Mouse (Mus musculus): ENCODE results near the gene Rdh9. TPM values are rescaled to one million over a fixed set of nuclear protein-coding genes. Genes with fewer than 3 reads are reported as not detected.

Gene Rdh9
- total RNA-seq, 1 experiment, result 0.27 TPM

GRCm38 (mm10) chr10:127799295-127799694 lies 23.1 kb downstream of the Rdh9 start:
- H3K4me1 ChIP-seq (ENCODE audit: control insufficient read depth in 2 of 2, insufficient read depth in 2 of 2, low read length in 2 of 2, poor library complexity in 1 of 2), result no peaks in the 10 kb centered on the region
- DNase-seq (ENCODE audit: low read depth, low spot score), result no peak
- H3K9me3 ChIP-seq (ENCODE audit: control insufficient read depth, insufficient read depth, low read depth, low read length), result 0 out of 2 replicates have a peak, but pooled peaks cover 1% of the 10 kb centered on the region
- no peak overlapping the region for H3K4me3 ChIP-seq (ENCODE audit: insufficient read depth in 1 of 2, low read depth in 1 of 2, low read length in 2 of 2, poor library complexity in 1 of 2, severe bottlenecking in 1 of 2)
- no peak overlapping the region for H3K9ac ChIP-seq (ENCODE audit: insufficient read depth, low read depth, low read length, poor library complexity, severe bottlenecking)
- no peaks in the 10 kb centered on the region for H3K36me3 ChIP-seq (ENCODE audit: control insufficient read depth, insufficient read depth, low read length, poor library complexity, severe bottlenecking)
- in situ Hi-C loops (cut with MboI; ENCODE audit: low sequenced_read_pairs in 2 of 2, unreplicated experiment in 2 of 2), result no loop called here
- H3K27ac ChIP-seq (ENCODE audit: insufficient read depth, low read depth, low read length, poor library complexity, severe bottlenecking), result no peak overlapping the region
- TF ChIP-seq MAFK (IDR thresholded peaks at IDR 0.05; ENCODE audit: insufficient read depth, low read depth, low read length), result no peak
- no peak for TF ChIP-seq HCFC1 (IDR thresholded peaks at IDR 0.05; ENCODE audit: borderline replicate concordance, insufficient read depth, low read length)
- no peak for TF ChIP-seq ZNF384 (IDR thresholded peaks at IDR 0.05; ENCODE audit: low read depth, low read length)
- TF ChIP-seq ZC3H11A (IDR thresholded peaks at IDR 0.05; ENCODE audit: borderline replicate concordance, low read depth, low read length), result no peak
- TF ChIP-seq CHD2 (IDR thresholded peaks at IDR 0.05; ENCODE audit: low read depth, low read length), result no peak

- in situ Hi-C loops (cut with MboI; ENCODE audit: low sequenced_read_pairs in 2 of 2, unreplicated experiment in 2 of 2), result no loop called here
- 0 out of 2 replicates have a peak, but pooled peaks cover 1% of the 10 kb centered on the region for H3K9me3 ChIP-seq (ENCODE audit: control insufficient read depth, insufficient read depth, low read depth, low read length)
- TF ChIP-seq CHD2 (IDR thresholded peaks at IDR 0.05; ENCODE audit: low read depth, low read length), result no peak
- no peak for TF ChIP-seq ZNF384 (IDR thresholded peaks at IDR 0.05; ENCODE audit: low read depth, low read length)
- no peak for TF ChIP-seq HCFC1 (IDR thresholded peaks at IDR 0.05; ENCODE audit: borderline replicate concordance, insufficient read depth, low read length)
- no peak for TF ChIP-seq MAFK (IDR thresholded peaks at IDR 0.05; ENCODE audit: insufficient read depth, low read depth, low read length)
- no peak for TF ChIP-seq ZC3H11A (IDR thresholded peaks at IDR 0.05; ENCODE audit: borderline replicate concordance, low read depth, low read length)
Measured at GRCm38 (mm10) chr10:127800891-127801290, 24.7 kb downstream of the Rdh9 start, which contains the start of gene Rdh16. Rdh16 (plus strand) TSS chr10:127801152.

GRCm38 (mm10) chr10:127801612-127802011 lies 25.4 kb downstream of the Rdh9 start:
- no peak for TF ChIP-seq ZNF384 (IDR thresholded peaks at IDR 0.05; ENCODE audit: low read depth, low read length)
- no peak for TF ChIP-seq HCFC1 (IDR thresholded peaks at IDR 0.05; ENCODE audit: borderline replicate concordance, insufficient read depth, low read length)
- no peaks in the 10 kb centered on the region for H3K9me3 ChIP-seq (ENCODE audit: control insufficient read depth, insufficient read depth, low read depth, low read length)

More at GRCm38 (mm10) chr10:127800891-127801290, 24.7 kb downstream of the Rdh9 start, which contains the start of gene Rdh16:
- Histone ChIP-seq H3K9ac (ENCODE audit: insufficient read depth, low read depth, low read length, poor library complexity, severe bottlenecking) (no peak within 1 kb of the TSS), H3K36me3 (ENCODE audit: control insufficient read depth, insufficient read depth, low read length, poor library complexity, severe bottlenecking) (no peaks in the 10 kb centered on the region), H3K4me3 (ENCODE audit: insufficient read depth in 1 of 2, low read depth in 1 of 2, low read length in 2 of 2, poor library complexity in 1 of 2, severe bottlenecking in 1 of 2) (no peak within 1 kb of the TSS), H3K27ac (ENCODE audit: insufficient read depth, low read depth, low read length, poor library complexity, severe bottlenecking) (no peak within 1 kb of the TSS), H3K4me1 (ENCODE audit: control insufficient read depth in 2 of 2, insufficient read depth in 2 of 2, low read length in 2 of 2, poor library complexity in 1 of 2) (no peaks in the 10 kb centered on the region)
- DNase-seq (ENCODE audit: low read depth, low spot score), result no peak

GRCm38 (mm10) chr10:127802236-127802635 lies 26.1 kb downstream of the Rdh9 start:
- Histone ChIP-seq H3K9me3 (ENCODE audit: control insufficient read depth, insufficient read depth, low read depth, low read length) (no peaks in the 10 kb centered on the region), H3K9ac (ENCODE audit: insufficient read depth, low read depth, low read length, poor library complexity, severe bottlenecking) (no peak overlapping the region), H3K27ac (ENCODE audit: insufficient read depth, low read depth, low read length, poor library complexity, severe bottlenecking) (no peak overlapping the region), H3K36me3 (ENCODE audit: control insufficient read depth, insufficient read depth, low read length, poor library complexity, severe bottlenecking) (no peaks in the 10 kb centered on the region), H3K4me3 (ENCODE audit: insufficient read depth in 1 of 2, low read depth in 1 of 2, low read length in 2 of 2, poor library complexity in 1 of 2, severe bottlenecking in 1 of 2) (no peak overlapping the region), H3K4me1 (ENCODE audit: control insufficient read depth in 2 of 2, insufficient read depth in 2 of 2, low read length in 2 of 2, poor library complexity in 1 of 2) (no peaks in the 10 kb centered on the region)
- no peak for TF ChIP-seq ZC3H11A (IDR thresholded peaks at IDR 0.05; ENCODE audit: borderline replicate concordance, low read depth, low read length)
- no peak for TF ChIP-seq ZNF384 (IDR thresholded peaks at IDR 0.05; ENCODE audit: low read depth, low read length)
- no peak for TF ChIP-seq MAFK (IDR thresholded peaks at IDR 0.05; ENCODE audit: insufficient read depth, low read depth, low read length)
- no peak for TF ChIP-seq HCFC1 (IDR thresholded peaks at IDR 0.05; ENCODE audit: borderline replicate concordance, insufficient read depth, low read length)
- no peak for TF ChIP-seq CHD2 (IDR thresholded peaks at IDR 0.05; ENCODE audit: low read depth, low read length)
- in situ Hi-C loops (cut with MboI; ENCODE audit: low sequenced_read_pairs in 2 of 2, unreplicated experiment in 2 of 2), result no loop called here
- DNase-seq (ENCODE audit: low read depth, low spot score), result no peak

More at GRCm38 (mm10) chr10:127801612-127802011, 25.4 kb downstream of the Rdh9 start:
- Histone ChIP-seq H3K9ac (ENCODE audit: insufficient read depth, low read depth, low read length, poor library complexity, severe bottlenecking) (no peak overlapping the region), H3K36me3 (ENCODE audit: control insufficient read depth, insufficient read depth, low read length, poor library complexity, severe bottlenecking) (no peaks in the 10 kb centered on the region), H3K27ac (ENCODE audit: insufficient read depth, low read depth, low read length, poor library complexity, severe bottlenecking) (no peak overlapping the region), H3K4me1 (ENCODE audit: control insufficient read depth in 2 of 2, insufficient read depth in 2 of 2, low read length in 2 of 2, poor library complexity in 1 of 2) (no peaks in the 10 kb centered on the region), H3K4me3 (ENCODE audit: insufficient read depth in 1 of 2, low read depth in 1 of 2, low read length in 2 of 2, poor library complexity in 1 of 2, severe bottlenecking in 1 of 2) (no peak overlapping the region)
- in situ Hi-C loops (cut with MboI; ENCODE audit: low sequenced_read_pairs in 2 of 2, unreplicated experiment in 2 of 2), result no loop called here
- DNase-seq (ENCODE audit: low read depth, low spot score), result no peak

- Histone ChIP-seq H3K4me3 (ENCODE audit: insufficient read depth in 1 of 2, low read depth in 1 of 2, low read length in 2 of 2, poor library complexity in 1 of 2, severe bottlenecking in 1 of 2) (no peak overlapping the region), H3K27ac (ENCODE audit: insufficient read depth, low read depth, low read length, poor library complexity, severe bottlenecking) (no peak overlapping the region), H3K36me3 (ENCODE audit: control insufficient read depth, insufficient read depth, low read length, poor library complexity, severe bottlenecking) (no peaks in the 10 kb centered on the region), H3K4me1 (ENCODE audit: control insufficient read depth in 2 of 2, insufficient read depth in 2 of 2, low read length in 2 of 2, poor library complexity in 1 of 2) (no peaks in the 10 kb centered on the region), H3K9ac (ENCODE audit: insufficient read depth, low read depth, low read length, poor library complexity, severe bottlenecking) (no peak overlapping the region), H3K9me3 (ENCODE audit: control insufficient read depth, insufficient read depth, low read depth, low read length) (no peaks in the 10 kb centered on the region)
- no peak for DNase-seq (ENCODE audit: low read depth, low spot score)
- in situ Hi-C loops (cut with MboI; ENCODE audit: low sequenced_read_pairs in 2 of 2, unreplicated experiment in 2 of 2), result no loop called here
- TF ChIP-seq MAFK (IDR thresholded peaks at IDR 0.05; ENCODE audit: insufficient read depth, low read depth, low read length) (no peak), HCFC1 (IDR thresholded peaks at IDR 0.05; ENCODE audit: borderline replicate concordance, insufficient read depth, low read length) (no peak)
Measured at GRCm38 (mm10) chr10:127804416-127804815, 28.2 kb downstream of the Rdh9 start.

Measured in ES-E14 (cell line).